30 mouse cellular contexts compared by ENCODE assay signal in the genomic region with DNA sequence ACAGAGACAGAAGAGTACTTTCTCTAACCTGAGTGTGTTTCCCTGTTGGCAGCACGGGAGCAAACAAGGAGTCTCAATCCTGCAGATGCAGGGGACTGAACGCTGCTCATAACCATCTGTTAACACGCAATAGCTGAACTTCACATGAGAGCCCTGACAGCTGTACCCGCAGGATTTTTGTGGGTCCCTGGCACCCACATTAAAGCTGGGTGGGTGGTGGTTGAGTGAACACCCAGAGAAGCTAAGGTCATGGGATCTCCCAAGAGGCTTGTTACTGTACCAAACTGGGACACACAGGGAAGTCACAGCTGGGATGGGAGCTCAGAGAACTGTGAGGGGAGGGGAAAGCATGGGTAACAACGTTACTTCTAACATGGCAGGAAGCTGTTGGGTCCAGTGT.
DNase-seq lines count a peak whose midpoint lies in the region; ATAC-seq lines count a peak whose summit lies in the region.
"Had no signal": no experiment of that assay in that cellular context is flagged by ENCODE, and none has a peak within 500 bp of the region (broad histone marks: within the 10 kb centered on the region; RNA-seq: fewer than 3 reads in every experiment).

No protein-coding gene starts in this region.

- no peaks in the 10 kb centered on the region for H3K27me3 ChIP-seq in heart, embryonic 16.5 days (ENCODE audit: control insufficient read depth, insufficient read depth, low read length)
- no peaks in the 10 kb centered on the region for H3K27me3 ChIP-seq in heart, embryonic 11.5 days (ENCODE audit: control insufficient read depth, insufficient read depth, low read length)
- H3K27me3 ChIP-seq: CH12.LX; embryonic facial prominence, embryonic 13.5 days; forebrain, embryonic 13.5 days; hindbrain, embryonic 13.5 days; Patski had no signal

- H3K27ac ChIP-seq in heart, embryonic 16.5 days (ENCODE audit: low read length) = no peak overlapping the region
- no peak overlapping the region for H3K27ac ChIP-seq in heart, embryonic 11.5 days (ENCODE audit: low read depth, low read length)
- H3K27ac ChIP-seq: embryonic facial prominence, embryonic 10.5 days; embryonic facial prominence, embryonic 13.5 days; forebrain, embryonic 13.5 days; heart, embryonic 10.5 days; hindbrain, embryonic 10.5 days; hindbrain, embryonic 13.5 days had no signal

- ATAC-seq in heart, embryonic 16.5 days (replicated peaks; ENCODE audit: extremely low read depth, insufficient read depth, low FRiP score) = peak; percentile 28; the same call in 1 of the 2 replicates
- no peak for ATAC-seq in heart, embryonic 11.5 days (replicated peaks; ENCODE audit: insufficient number of reproducible peaks, low FRiP score, low TSS enrichment)
- ATAC-seq: forebrain, embryonic 13.5 days; forebrain, embryonic 16.5 days; hindbrain, embryonic 16.5 days; Patski had no signal

- H3K4me3 ChIP-seq in heart, embryonic 16.5 days (ENCODE audit: low read length) = no peak overlapping the region
- H3K4me3 ChIP-seq in heart, embryonic 11.5 days (ENCODE audit: low read depth, low read length) = no peak overlapping the region
- H3K4me3 ChIP-seq: embryonic facial prominence, embryonic 10.5 days; embryonic facial prominence, embryonic 13.5 days; erythroblast, embryonic 14.5 days; forebrain, embryonic 13.5 days; heart, embryonic 10.5 days; hindbrain, embryonic 10.5 days; hindbrain, embryonic 13.5 days had no signal

- no peak overlapping the region for H3K4me2 ChIP-seq in heart, embryonic 16.5 days (ENCODE audit: low read depth, low read length)
- H3K4me2 ChIP-seq in heart, embryonic 11.5 days = no peak overlapping the region
- H3K4me2 ChIP-seq: embryonic facial prominence, embryonic 13.5 days; forebrain, embryonic 13.5 days; hindbrain, embryonic 13.5 days had no signal

- H3K9me3 ChIP-seq in heart, embryonic 16.5 days (replicated peaks; ENCODE audit: control insufficient read depth, low read length) = no peaks in the 10 kb centered on the region
- no peaks in the 10 kb centered on the region for H3K9me3 ChIP-seq in heart, embryonic 11.5 days (replicated peaks; ENCODE audit: control insufficient read depth, low read length)
- H3K9me3 ChIP-seq: embryonic facial prominence, embryonic 10.5 days; embryonic facial prominence, embryonic 13.5 days; forebrain, embryonic 13.5 days; heart, embryonic 10.5 days; hindbrain, embryonic 10.5 days; hindbrain, embryonic 13.5 days had no signal

- peak; percentile 57 to 64 for DNase-seq in thymus, postnatal 10 days (ENCODE audit: low spot score in 2 of 2)
- DNase-seq in thymus, postnatal 36 days = peak; percentile 48 to 68
- DNase-seq in gastrocnemius, adult 8-10 months (ENCODE audit: low spot score in 2 of 2) = no peak
- DNase-seq in cerebellum, adult 11 months = no peak
- no peak for DNase-seq in testis, postnatal 10 days (ENCODE audit: low spot score)
- DNase-seq: adrenal gland, postnatal 10 days; adrenal gland, postnatal 36 days; B cell, adult 2 months; cerebellum, adult 2 months; cerebellum, adult 9-11 months; cerebellum, postnatal 25 days; embryo, embryonic 11 days; gastrocnemius, postnatal 14 days; heart, adult 18-20 months; heart, postnatal 10 days; heart, postnatal 36 days had no signal

- no peaks in the 10 kb centered on the region for H3K4me1 ChIP-seq in heart, embryonic 16.5 days (ENCODE audit: control insufficient read depth, insufficient read depth, low read length)
- no peaks in the 10 kb centered on the region for H3K4me1 ChIP-seq in heart, embryonic 11.5 days (ENCODE audit: control insufficient read depth, insufficient read depth, low read length)
- H3K4me1 ChIP-seq: embryonic facial prominence, embryonic 10.5 days; embryonic facial prominence, embryonic 13.5 days; forebrain, embryonic 13.5 days; heart, embryonic 10.5 days; hindbrain, embryonic 10.5 days; hindbrain, embryonic 13.5 days had no signal

- 78% methylated on average over 5 of the region's 5 CpGs for WGBS in heart, embryonic 16.5 days
- 79% methylated on average over 5 of the region's 5 CpGs for WGBS in heart, embryonic 11.5 days (ENCODE audit: insufficient replicate concordance)

- H3K9ac ChIP-seq in heart, embryonic 16.5 days (ENCODE audit: low read length) = no peak overlapping the region
- no peak overlapping the region for H3K9ac ChIP-seq in heart, embryonic 11.5 days (ENCODE audit: low read depth, low read length)
- H3K9ac ChIP-seq: embryonic facial prominence, embryonic 13.5 days; forebrain, embryonic 13.5 days; hindbrain, embryonic 13.5 days had no signal

- H3K36me3 ChIP-seq in heart, embryonic 16.5 days (ENCODE audit: control insufficient read depth, insufficient read depth) = no peaks in the 10 kb centered on the region
- H3K36me3 ChIP-seq in heart, embryonic 11.5 days (ENCODE audit: control insufficient read depth, insufficient read depth, low read length) = no peaks in the 10 kb centered on the region
- H3K36me3 ChIP-seq: embryonic facial prominence, embryonic 10.5 days; embryonic facial prominence, embryonic 13.5 days; G1E; heart, embryonic 10.5 days; hindbrain, embryonic 10.5 days; hindbrain, embryonic 13.5 days had no signal

Comparison
In these comparisons a context has a peak if more than half of its experiments do, and no peak if none do; other contexts are left out.
1. DNase-seq: peak in thymus, postnatal 10 days (2 of 2) and thymus, postnatal 36 days (2 of 2); none in gastrocnemius, adult 8-10 months (0 of 2), cerebellum, adult 11 months (single experiment) and testis, postnatal 10 days (single experiment).